Mouse (Mus musculus): ENCODE results near the gene 4930451I11Rik. TPM values are rescaled to one million over a fixed set of nuclear protein-coding genes. Genes with fewer than 3 reads are reported as not detected.

4930451I11Rik gene
- polyA plus RNA-seq, 1 experiment from 2014 or later, result not detected

DNA sequence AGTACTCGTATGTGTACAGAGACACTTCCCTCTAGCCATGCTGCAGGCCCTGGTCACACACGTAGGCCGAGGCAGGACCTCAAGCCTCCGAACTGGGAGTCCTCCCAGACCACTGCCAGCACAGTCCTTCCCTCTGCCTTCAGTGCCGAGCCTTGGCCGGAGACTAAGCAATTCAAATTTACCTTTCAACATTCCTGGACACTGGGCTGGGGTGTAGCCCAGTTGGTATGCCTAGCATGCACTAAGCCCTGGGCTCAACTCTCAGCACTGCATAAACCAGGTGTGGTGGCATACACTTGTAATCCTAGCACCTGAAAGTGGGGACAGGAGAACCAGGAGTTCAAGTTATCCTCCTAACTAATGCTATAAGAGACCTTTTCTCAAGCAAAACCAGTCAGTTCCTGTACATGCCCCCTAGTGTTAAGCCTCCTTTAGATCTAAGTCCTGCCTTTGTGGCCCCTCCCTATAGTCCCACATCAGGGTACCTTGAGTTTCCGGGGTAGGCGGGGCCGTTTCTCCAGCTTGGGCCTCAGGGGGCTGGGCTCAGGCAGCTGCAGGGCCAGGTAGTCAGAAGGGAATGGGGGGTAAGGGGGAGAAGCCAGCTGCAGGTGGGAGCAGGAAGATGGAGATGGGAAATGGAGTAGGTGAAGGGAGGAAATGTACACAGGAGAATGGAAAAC is 25.4 kb upstream of the 4930451I11Rik start:
- peaks cover 76% of the 10 kb centered on the region for H3K36me3 ChIP-seq
- peaks cover 11% of the 10 kb centered on the region for H3K4me1 ChIP-seq
- no peak overlapping the region; the same call in 1 of the 2 replicates for H3K9ac ChIP-seq
- no peak overlapping the region for H3K4me2 ChIP-seq (replicated peaks)
- H3K9me3 ChIP-seq (replicated peaks), result no peaks in the 10 kb centered on the region
- no peaks in the 10 kb centered on the region for H3K27me3 ChIP-seq
- H3K4me3 ChIP-seq (replicated peaks), result no peak overlapping the region
- 76% methylated on average over 9 of the region's 9 CpGs for WGBS
- no peak overlapping the region for H3K27ac ChIP-seq (replicated peaks)
- no peak for ATAC-seq (ENCODE audit: insufficient number of reproducible peaks, low FRiP score, low TSS enrichment, low read depth)

DNA sequence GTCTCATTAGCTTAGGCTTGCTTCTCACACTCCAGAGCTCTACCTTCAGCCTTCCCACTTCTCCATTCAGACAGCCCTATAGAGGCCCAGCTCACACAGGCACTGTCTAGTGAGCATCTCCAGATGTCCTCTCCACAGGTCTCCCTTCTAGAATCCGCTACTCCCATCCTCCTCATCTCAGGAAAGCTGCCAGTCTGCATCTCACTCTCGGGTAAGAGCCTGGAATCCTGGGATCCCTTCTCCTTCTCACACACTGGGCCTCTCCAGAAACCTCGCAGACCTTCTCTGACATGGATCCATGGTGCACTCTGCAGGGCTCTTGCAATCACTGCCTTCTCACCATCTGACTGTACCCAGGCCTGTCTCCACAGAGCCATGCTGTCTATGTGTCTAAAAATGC is 24.2 kb upstream of the 4930451I11Rik start:
- Histone ChIP-seq H3K9ac (no peak overlapping the region), H3K36me3 (peaks cover 79% of the 10 kb centered on the region), H3K4me2 (replicated peaks) (no peak overlapping the region), H3K4me3 (replicated peaks) (no peak overlapping the region), H3K27ac (replicated peaks) (no peak overlapping the region), H3K9me3 (replicated peaks) (no peaks in the 10 kb centered on the region), H3K4me1 (peaks cover 10% of the 10 kb centered on the region), H3K27me3 (no peaks in the 10 kb centered on the region)
- WGBS, result 84% methylated on average over 3 of the region's 3 CpGs
- no peak for ATAC-seq (ENCODE audit: insufficient number of reproducible peaks, low FRiP score, low TSS enrichment, low read depth)

DNA sequence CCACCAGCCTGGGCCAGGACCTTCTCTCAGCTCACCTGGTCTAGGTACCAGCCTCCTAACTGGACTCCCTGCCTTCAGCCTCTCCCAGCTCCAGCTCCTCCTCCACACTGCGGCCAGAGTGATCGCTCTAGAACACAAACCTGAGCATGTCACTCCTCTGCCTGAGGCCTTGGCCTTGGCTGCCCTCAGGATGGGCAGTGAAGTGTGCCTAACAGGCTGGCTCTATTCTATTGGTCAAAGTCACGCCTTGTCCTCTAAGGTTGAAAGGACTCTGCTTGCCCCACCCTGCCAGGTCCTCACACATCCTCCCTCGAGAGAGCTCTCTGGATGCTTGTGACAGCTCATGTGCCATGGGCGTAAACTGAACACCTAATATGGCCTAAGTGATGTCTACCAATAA is 22.0 kb upstream of the 4930451I11Rik start:
- no peak for ATAC-seq (ENCODE audit: insufficient number of reproducible peaks, low FRiP score, low TSS enrichment, low read depth)
- H3K9me3 ChIP-seq (replicated peaks), result no peaks in the 10 kb centered on the region
- H3K27me3 ChIP-seq, result peaks cover 15% of the 10 kb centered on the region
- H3K36me3 ChIP-seq, result peaks cover 66% of the 10 kb centered on the region
- no peak overlapping the region for H3K4me2 ChIP-seq (replicated peaks)
- peaks cover 11% of the 10 kb centered on the region; the same call in 1 of the 2 replicates for H3K4me1 ChIP-seq
- H3K4me3 ChIP-seq (replicated peaks), result no peak overlapping the region
- WGBS, result 86% methylated on average over 5 of the region's 5 CpGs
- H3K9ac ChIP-seq, result no peak overlapping the region
- no peak overlapping the region for H3K27ac ChIP-seq (replicated peaks)

DNA sequence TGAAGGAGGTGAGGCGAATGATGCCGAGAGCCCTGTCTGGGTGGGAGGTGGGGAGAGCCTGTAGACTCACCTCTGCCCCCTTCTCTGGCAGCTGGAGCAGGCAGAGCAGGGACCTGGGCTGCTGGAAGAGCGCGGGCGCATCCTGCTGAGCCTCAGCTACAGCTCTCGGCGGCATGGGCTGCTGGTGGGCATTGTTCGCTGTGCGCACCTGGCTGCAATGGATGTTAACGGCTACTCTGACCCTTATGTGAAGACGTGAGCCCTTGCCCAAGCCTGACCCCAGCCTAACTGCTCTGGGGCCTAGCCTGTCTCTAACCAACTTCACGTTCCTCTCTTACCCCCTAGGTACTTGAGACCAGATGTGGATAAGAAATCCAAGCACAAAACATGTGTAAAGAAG is 19.8 kb upstream of the 4930451I11Rik start:
- WGBS, result 28% methylated on average over 12 of the region's 12 CpGs
- no peak overlapping the region for H3K27ac ChIP-seq (replicated peaks)
- peaks cover 27% of the 10 kb centered on the region for H3K27me3 ChIP-seq
- H3K36me3 ChIP-seq, result peaks cover 46% of the 10 kb centered on the region
- no peaks in the 10 kb centered on the region for H3K9me3 ChIP-seq (replicated peaks)
- no peak overlapping the region for H3K4me3 ChIP-seq (replicated peaks)
- ATAC-seq (ENCODE audit: insufficient number of reproducible peaks, low FRiP score, low TSS enrichment, low read depth), result no peak
- H3K4me2 ChIP-seq (replicated peaks), result no peak overlapping the region
- H3K9ac ChIP-seq, result no peak overlapping the region
- H3K4me1 ChIP-seq, result peaks cover 24% of the 10 kb centered on the region

DNA sequence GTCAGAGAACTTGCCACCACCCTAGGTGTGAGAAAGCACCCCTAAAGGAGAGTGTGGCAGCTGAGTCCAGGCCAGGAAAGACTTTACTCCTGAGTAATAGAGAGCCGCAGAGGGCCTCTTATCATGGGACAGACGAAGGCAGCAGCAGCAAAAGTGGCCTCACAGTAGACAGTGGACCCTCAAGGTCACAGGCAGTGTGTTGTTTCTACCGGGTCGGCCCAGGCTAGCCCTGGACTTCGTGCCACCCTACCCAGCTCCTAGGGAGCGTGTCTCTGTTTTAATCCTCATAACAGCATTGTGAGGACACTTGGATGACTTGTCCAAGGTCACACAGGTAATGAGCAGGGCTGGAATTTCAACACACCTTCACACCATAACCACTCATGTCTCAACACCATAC is 18.7 kb upstream of the 4930451I11Rik start:
- H3K4me3 ChIP-seq (replicated peaks), result no peak overlapping the region
- ATAC-seq (ENCODE audit: insufficient number of reproducible peaks, low FRiP score, low TSS enrichment, low read depth), result no peak
- H3K9me3 ChIP-seq (replicated peaks), result no peaks in the 10 kb centered on the region
- peaks cover 27% of the 10 kb centered on the region for H3K27me3 ChIP-seq
- H3K36me3 ChIP-seq, result peaks cover 36% of the 10 kb centered on the region
- H3K4me2 ChIP-seq (replicated peaks), result no peak overlapping the region
- H3K27ac ChIP-seq (replicated peaks), result no peak overlapping the region
- no peak overlapping the region for H3K9ac ChIP-seq
- peaks cover 24% of the 10 kb centered on the region for H3K4me1 ChIP-seq
- WGBS, result 87% methylated on average over 6 of the region's 6 CpGs

DNA sequence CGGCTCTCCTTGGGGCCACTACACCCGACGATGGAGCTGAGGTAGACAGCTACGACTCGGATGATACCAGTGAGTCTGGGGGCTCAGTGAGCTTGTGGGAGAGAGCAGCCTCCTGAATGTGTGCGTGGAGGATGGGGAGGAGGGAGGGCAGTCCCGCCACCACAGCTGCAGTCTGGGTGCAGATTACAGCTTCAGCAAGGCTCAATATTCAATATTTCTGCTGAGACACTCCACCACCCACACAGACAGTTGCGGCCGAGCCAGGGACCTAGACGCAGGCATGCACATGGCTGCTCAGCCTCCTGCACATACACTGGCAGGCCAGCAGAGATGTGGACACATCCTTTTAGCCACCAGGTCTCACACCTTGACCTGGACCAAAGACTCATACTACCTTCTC is 17.4 kb upstream of the 4930451I11Rik start:
- Histone ChIP-seq H3K36me3 (peaks cover 22% of the 10 kb centered on the region), H3K9me3 (replicated peaks) (no peaks in the 10 kb centered on the region), H3K9ac (no peak overlapping the region), H3K27me3 (peaks cover 27% of the 10 kb centered on the region), H3K4me1 (peaks cover 24% of the 10 kb centered on the region), H3K27ac (replicated peaks) (no peak overlapping the region), H3K4me3 (replicated peaks) (0 out of 2 replicates have a peak overlapping the region, but pooled peaks have one; percentile 51), H3K4me2 (replicated peaks) (peak overlapping the region; percentile 97)
- ATAC-seq (ENCODE audit: insufficient number of reproducible peaks, low FRiP score, low TSS enrichment, low read depth), result no peak
- WGBS, result 18% methylated on average over 10 of the region's 10 CpGs

DNA sequence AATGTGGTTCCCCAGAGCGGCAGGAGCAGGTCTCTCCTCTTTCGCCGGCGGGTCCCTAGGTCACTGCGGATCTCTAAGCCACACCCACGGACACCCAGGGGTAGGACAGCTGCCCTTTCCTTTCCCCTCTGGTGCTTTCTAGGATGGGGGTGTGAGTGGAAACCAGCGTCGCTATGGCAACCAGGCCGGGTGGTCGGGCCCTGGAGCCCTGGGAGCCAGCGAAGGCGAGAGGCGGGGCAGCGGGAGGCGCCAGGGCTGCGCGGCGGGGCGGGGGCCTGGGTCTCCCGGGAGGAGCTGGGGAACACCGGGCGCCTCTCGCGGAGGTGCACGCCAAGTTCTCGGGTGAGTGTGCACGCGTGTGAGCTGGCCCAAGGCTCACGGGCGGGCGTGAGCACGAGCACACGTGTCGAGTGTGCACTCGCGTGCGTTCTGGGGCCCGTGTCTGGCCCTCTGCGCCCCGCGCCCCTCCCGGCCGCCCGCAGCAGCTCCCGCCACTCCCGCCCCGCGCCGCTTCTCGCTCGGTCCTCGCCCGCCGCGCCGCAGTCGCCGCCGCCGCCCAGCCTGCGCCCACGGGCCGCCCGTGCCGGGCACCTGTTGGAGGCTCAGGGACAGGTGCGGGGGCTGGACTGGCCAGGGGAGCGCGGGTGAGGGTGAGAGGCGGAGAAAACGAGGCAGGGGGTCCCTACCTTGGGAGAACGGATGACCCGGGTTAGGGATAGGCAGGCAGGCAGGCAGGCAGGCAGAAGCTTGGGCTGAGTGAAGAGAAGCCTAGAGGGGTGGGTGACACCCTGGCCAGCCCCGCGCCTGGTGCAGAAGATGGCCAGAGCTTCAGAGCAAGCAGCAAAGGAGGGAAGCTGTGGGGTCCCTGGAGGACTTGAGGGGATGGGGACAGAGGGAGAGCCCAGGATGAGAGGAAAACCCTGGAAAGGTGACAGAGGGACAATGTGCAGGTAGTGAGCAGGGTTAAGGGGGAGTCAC is 16.3 kb upstream of the 4930451I11Rik start:
- WGBS, result 1% methylated on average over 62 of the region's 74 CpGs
- peak overlapping the region; percentile 34 for H3K9ac ChIP-seq
- peak; percentile 17; the same call in 1 of the 2 replicates for ATAC-seq (ENCODE audit: insufficient number of reproducible peaks, low FRiP score, low TSS enrichment, low read depth)
- peaks cover 24% of the 10 kb centered on the region for H3K4me1 ChIP-seq
- H3K9me3 ChIP-seq (replicated peaks), result no peaks in the 10 kb centered on the region
- H3K27me3 ChIP-seq, result peaks cover 31% of the 10 kb centered on the region
- peaks cover 11% of the 10 kb centered on the region; the same call in 1 of the 2 replicates for H3K36me3 ChIP-seq
- H3K4me2 ChIP-seq (replicated peaks), result peak overlapping the region; percentile 97
- no peak overlapping the region for H3K27ac ChIP-seq (replicated peaks)
- peak overlapping the region; percentile 51 for H3K4me3 ChIP-seq (replicated peaks)

DNA sequence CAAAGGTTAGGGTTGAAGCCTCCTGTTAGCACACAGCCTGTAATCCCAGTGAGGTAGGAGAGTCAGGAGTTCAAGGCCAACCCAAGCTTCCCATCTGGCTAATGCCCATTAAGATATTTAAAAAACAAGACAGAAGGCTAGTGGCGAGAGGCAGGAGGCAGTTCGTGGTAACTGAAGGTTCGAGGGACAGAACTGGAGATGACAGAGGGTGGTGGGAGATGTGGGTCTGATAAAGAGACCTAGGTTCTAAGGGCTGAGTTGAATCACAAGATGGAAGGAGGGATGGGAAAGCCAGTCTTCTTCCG is 15.6 kb upstream of the 4930451I11Rik start, which contains the start of gene Doc2a:
Gene Doc2a (plus strand): TSS at position 301 of the 305 bp plus-strand sequence.
- Histone ChIP-seq H3K27ac (replicated peaks) (no peak within 1 kb of the TSS), H3K27me3 (peaks cover 31% of the 10 kb centered on the region), H3K4me3 (replicated peaks) (peak within 1 kb of the TSS; percentile 51), H3K4me2 (replicated peaks) (peak within 1 kb of the TSS; percentile 97), H3K9me3 (replicated peaks) (no peaks in the 10 kb centered on the region), H3K9ac (peak within 1 kb of the TSS; percentile 34), H3K36me3 (peaks cover 5% of the 10 kb centered on the region; the same call in 1 of the 2 replicates), H3K4me1 (peaks cover 24% of the 10 kb centered on the region)
- ATAC-seq (ENCODE audit: insufficient number of reproducible peaks, low FRiP score, low TSS enrichment, low read depth), result no peak
- WGBS, result 22% methylated on average over 4 of the region's 4 CpGs

DNA sequence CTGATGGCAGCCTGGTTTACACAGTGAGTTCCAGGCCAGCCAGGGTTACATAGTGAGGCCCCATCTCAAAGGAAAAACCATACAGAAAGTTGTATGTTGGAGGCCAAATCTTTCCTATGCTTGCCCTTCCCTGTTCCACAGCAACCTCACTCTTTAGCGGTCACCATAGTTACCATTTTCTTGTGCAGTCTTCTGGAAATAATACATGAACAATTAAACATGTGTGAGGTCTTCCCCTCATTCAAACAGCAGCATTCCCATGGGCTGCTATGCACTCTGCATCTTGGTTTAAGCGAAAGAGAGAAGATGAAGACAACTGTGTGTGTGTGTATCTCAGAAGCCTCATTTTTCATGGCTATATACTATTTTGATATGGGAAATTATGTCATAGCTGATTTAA is 14.1 kb upstream of the 4930451I11Rik start:
- Histone ChIP-seq H3K4me1 (peaks cover 19% of the 10 kb centered on the region), H3K27ac (replicated peaks) (no peak overlapping the region), H3K27me3 (peaks cover 31% of the 10 kb centered on the region), H3K36me3 (no peaks in the 10 kb centered on the region), H3K4me3 (replicated peaks) (no peak overlapping the region), H3K4me2 (replicated peaks) (no peak overlapping the region), H3K9ac (no peak overlapping the region), H3K9me3 (replicated peaks) (no peaks in the 10 kb centered on the region)
- 82% methylated on average over 2 of the region's 2 CpGs for WGBS
- no peak for ATAC-seq (ENCODE audit: insufficient number of reproducible peaks, low FRiP score, low TSS enrichment, low read depth)

DNA sequence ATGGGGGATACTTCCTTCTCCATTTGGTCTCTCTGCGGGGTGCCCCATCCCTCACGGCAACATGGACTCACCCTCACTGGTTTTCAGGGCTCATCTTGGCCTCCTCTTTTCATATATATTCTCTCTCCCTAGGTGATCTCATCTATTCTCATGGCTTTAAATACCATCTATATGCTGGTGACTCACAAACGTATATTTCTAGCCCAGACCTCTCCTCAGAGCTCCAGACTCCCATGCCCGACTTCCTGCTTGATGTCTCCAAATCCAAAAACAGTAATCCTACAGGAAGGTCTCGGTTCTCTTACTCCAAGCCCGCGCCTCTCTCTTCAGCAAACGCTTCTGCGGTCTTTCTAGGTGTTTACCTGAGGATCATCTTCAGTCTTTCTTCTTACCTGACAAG is 11.8 kb upstream of the 4930451I11Rik start:
- Histone ChIP-seq H3K36me3 (no peaks in the 10 kb centered on the region), H3K9me3 (replicated peaks) (no peaks in the 10 kb centered on the region), H3K9ac (no peak overlapping the region), H3K4me2 (replicated peaks) (no peak overlapping the region), H3K27me3 (peaks cover 14% of the 10 kb centered on the region), H3K4me3 (replicated peaks) (no peak overlapping the region), H3K27ac (replicated peaks) (no peak overlapping the region), H3K4me1 (peaks cover 12% of the 10 kb centered on the region)
- ATAC-seq (ENCODE audit: insufficient number of reproducible peaks, low FRiP score, low TSS enrichment, low read depth), result no peak
- 78% methylated on average over 9 of the region's 9 CpGs for WGBS

DNA sequence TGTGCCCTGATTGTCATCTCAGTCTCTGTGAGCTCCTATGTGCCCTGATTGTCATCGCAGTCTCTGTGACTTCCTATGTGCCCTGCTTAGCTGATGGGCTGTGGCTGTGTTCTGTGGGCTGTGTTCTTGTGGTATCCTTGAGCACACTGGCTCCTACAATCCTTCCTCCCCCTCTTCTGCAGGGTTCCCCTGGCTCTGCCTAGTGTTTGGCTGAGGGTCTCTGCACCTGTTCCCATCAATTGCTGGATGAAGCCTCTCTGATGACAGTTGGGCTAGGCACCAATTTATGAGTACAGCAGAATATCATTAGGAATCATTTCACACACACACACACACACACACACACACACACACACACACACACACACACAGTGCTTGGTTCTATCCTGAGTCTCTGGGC is 1.9 kb upstream of the 4930451I11Rik start:
- no peaks in the 10 kb centered on the region for H3K36me3 ChIP-seq
- WGBS, result 93% methylated on average over 1 of the region's 1 CpGs
- ATAC-seq (ENCODE audit: insufficient number of reproducible peaks, low FRiP score, low TSS enrichment, low read depth), result no peak
- no peak overlapping the region for H3K4me3 ChIP-seq (replicated peaks)
- no peak overlapping the region for H3K27ac ChIP-seq (replicated peaks)
- no peak overlapping the region for H3K9ac ChIP-seq
- no peak overlapping the region for H3K4me2 ChIP-seq (replicated peaks)
- peaks cover 5% of the 10 kb centered on the region; the same call in 1 of the 2 replicates for H3K27me3 ChIP-seq
- H3K4me1 ChIP-seq, result peaks cover 5% of the 10 kb centered on the region; the same call in 1 of the 2 replicates
- H3K9me3 ChIP-seq (replicated peaks), result no peaks in the 10 kb centered on the region
